Mouse (Mus musculus): ENCODE data around the gene Zfp57. TPM values are rescaled to one million over a fixed set of nuclear protein-coding genes. Genes with fewer than 3 reads are reported as not detected.

The Zfp57 gene
- not detected in 2 replicates for polyA plus RNA-seq (2012; ENCODE audit: insufficient read depth, insufficient read length, low replicate concordance, missing spikeins)

GRCm38 (mm10) chr17:37000863-37001262 is at the start of gene Zfp57:
Gene Zfp57, plus strand, starts transcription at chr17:37001163.
- Histone ChIP-seq H3K4me1 (ENCODE audit: control insufficient read depth, insufficient read depth, low read length) (peaks cover 8% of the 10 kb centered on the region), H3K27ac (ENCODE audit: insufficient read depth, low read depth, low read length) (no peak within 1 kb of the TSS), H3K4me3 (ENCODE audit: insufficient read depth, low read depth, low read length) (no peak within 1 kb of the TSS)
- TF ChIP-seq CTCF (IDR thresholded peaks at IDR 0.05; ENCODE audit: insufficient read depth, low read depth, low read length) (no peak), POLR2A (IDR thresholded peaks at IDR 0.05; ENCODE audit: insufficient read depth, low read depth, low read length) (no peak)
- 98% methylated on average over 7 of the region's 7 CpGs for WGBS

- Histone ChIP-seq H3K4me3 (ENCODE audit: insufficient read depth, low read depth, low read length) (no peak overlapping the region), H3K4me1 (ENCODE audit: control insufficient read depth, insufficient read depth, low read length) (peaks cover 7% of the 10 kb centered on the region; the same call in 1 of the 2 replicates), H3K27ac (ENCODE audit: insufficient read depth, low read depth, low read length) (no peak overlapping the region)
- WGBS = 92% methylated on average over 2 of the region's 2 CpGs
- no peak for TF ChIP-seq POLR2A (IDR thresholded peaks at IDR 0.05; ENCODE audit: insufficient read depth, low read depth, low read length)
- no peak for TF ChIP-seq CTCF (IDR thresholded peaks at IDR 0.05; ENCODE audit: insufficient read depth, low read depth, low read length)
Measured at GRCm38 (mm10) chr17:36952631-36953030, 48.3 kb upstream of the Zfp57 start.

- Histone ChIP-seq H3K4me3 (ENCODE audit: insufficient read depth, low read depth, low read length) (no peak overlapping the region), H3K27ac (ENCODE audit: insufficient read depth, low read depth, low read length) (no peak overlapping the region), H3K4me1 (ENCODE audit: control insufficient read depth, insufficient read depth, low read length) (peaks cover 7% of the 10 kb centered on the region; the same call in 1 of the 2 replicates)
- no peak for TF ChIP-seq POLR2A (IDR thresholded peaks at IDR 0.05; ENCODE audit: insufficient read depth, low read depth, low read length)
- no peak for TF ChIP-seq CTCF (IDR thresholded peaks at IDR 0.05; ENCODE audit: insufficient read depth, low read depth, low read length)
- 100% methylated on average over 1 of the region's 1 CpGs for WGBS
Measured at GRCm38 (mm10) chr17:36953062-36953461, 47.9 kb upstream of the Zfp57 start.

DNA sequence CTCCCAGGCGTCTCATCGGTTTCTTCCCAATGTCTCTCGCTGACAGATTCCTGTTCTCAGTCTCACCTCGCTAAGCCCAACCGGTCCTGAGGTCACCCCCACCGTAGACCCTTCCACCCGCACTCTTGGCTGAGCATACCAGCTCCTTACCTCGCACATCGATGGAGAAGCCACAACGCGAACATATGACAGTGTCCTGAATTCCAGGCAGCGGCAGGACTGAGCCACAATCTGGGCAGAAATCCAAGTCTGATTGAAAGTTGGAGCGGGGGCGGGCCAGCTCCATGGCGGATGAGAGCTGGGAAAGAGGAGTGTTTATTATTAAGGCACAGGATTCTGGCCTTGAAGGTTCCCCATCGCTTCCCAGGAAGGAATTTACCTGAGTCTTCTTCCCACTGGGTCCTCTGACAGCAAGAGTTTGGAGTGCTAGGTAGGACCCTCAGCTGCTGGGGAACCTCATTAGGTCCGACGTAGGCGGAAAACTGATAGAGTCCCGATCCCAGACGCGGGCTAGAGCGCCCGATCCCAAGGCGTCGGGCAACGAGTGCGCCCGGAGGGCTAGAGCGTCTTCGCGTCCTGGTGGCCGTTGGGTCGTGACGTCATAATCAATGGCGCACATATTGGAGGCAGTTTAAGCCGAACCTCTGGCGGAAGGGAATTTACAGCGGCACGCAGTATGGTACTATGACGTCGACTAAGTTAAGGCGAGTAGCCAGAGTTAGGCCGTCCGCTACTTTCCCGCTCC is 42.8 kb upstream of the Zfp57 start, which contains the start of the genes Znrd1 and Znrd1as:
Gene Znrd1, minus strand, starts transcription at position 561 of the 745 bp plus-strand sequence.
Gene Znrd1as, plus strand, starts transcription at position 594 of the 745 bp plus-strand sequence.
- peaks cover 4% of the 10 kb centered on the region; the same call in 1 of the 2 replicates for H3K4me1 ChIP-seq (ENCODE audit: control insufficient read depth, insufficient read depth, low read length)
- WGBS = under 1% methylated on average over 46 of the region's 46 CpGs
- peak within 1 kb of the TSS; percentile 79 for H3K27ac ChIP-seq (ENCODE audit: insufficient read depth, low read depth, low read length)
- H3K4me3 ChIP-seq (ENCODE audit: insufficient read depth, low read depth, low read length) = peak within 1 kb of the TSS; percentile 88
- TF ChIP-seq CTCF (IDR thresholded peaks at IDR 0.05; ENCODE audit: insufficient read depth, low read depth, low read length) (no peak), POLR2A (IDR thresholded peaks at IDR 0.05; ENCODE audit: insufficient read depth, low read depth, low read length) (no peak; the same call in 1 of the 2 replicates)

DNA sequence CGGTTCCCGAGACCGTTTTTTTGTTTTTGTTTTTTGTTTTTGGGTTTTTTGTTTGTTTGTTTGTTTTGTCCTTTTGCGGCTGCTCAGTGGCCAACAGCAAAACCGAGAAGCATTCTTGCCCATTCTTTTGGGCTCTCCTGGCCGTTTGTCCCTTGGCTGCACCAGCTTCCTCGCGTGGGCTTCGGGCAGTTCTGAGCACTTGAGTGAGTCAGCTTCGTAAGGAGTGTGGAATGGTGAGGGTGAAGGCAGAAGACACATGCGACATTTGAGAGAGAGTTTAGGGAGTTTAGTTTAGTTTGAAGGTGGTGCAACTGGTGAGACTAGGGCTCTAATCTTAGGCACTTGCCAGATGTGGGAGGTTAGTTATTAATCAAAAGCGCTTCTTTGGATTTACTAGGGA is 42.1 kb upstream of the Zfp57 start:
- peaks cover 4% of the 10 kb centered on the region; the same call in 1 of the 2 replicates for H3K4me1 ChIP-seq (ENCODE audit: control insufficient read depth, insufficient read depth, low read length)
- peak overlapping the region; percentile 88 for H3K4me3 ChIP-seq (ENCODE audit: insufficient read depth, low read depth, low read length)
- 6% methylated on average over 12 of the region's 12 CpGs for WGBS
- no peak for TF ChIP-seq POLR2A (IDR thresholded peaks at IDR 0.05; ENCODE audit: insufficient read depth, low read depth, low read length)
- no peak for TF ChIP-seq CTCF (IDR thresholded peaks at IDR 0.05; ENCODE audit: insufficient read depth, low read depth, low read length)
- H3K27ac ChIP-seq (ENCODE audit: insufficient read depth, low read depth, low read length) = 0 out of 2 replicates have a peak overlapping the region, but pooled peaks have one; percentile 37

DNA sequence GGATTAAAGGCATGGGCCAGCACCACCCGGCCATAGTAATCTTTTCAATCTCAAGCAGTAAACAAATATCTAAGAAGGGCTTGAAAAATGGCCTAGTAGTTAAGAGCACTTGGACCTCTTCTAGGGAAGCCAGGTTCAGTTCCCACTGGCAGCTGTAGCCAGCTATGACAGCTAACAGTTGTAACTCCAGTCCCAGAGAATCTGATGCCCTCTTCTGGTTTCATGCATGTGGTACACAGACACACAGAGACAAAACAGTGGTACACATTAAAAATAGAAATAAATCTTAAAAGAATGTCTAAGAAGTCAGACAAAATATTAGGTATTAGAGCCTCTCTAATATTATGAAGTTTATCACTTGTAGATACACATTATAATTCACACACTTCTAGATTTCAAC is 39.8 kb upstream of the Zfp57 start:
- no peak overlapping the region for H3K4me3 ChIP-seq (ENCODE audit: insufficient read depth, low read depth, low read length)
- peaks cover 4% of the 10 kb centered on the region; the same call in 1 of the 2 replicates for H3K4me1 ChIP-seq (ENCODE audit: control insufficient read depth, insufficient read depth, low read length)
- TF ChIP-seq CTCF (IDR thresholded peaks at IDR 0.05; ENCODE audit: insufficient read depth, low read depth, low read length) (no peak), POLR2A (IDR thresholded peaks at IDR 0.05; ENCODE audit: insufficient read depth, low read depth, low read length) (no peak)
- no peak overlapping the region for H3K27ac ChIP-seq (ENCODE audit: insufficient read depth, low read depth, low read length)
- 76% methylated on average over 1 of the region's 1 CpGs for WGBS

DNA sequence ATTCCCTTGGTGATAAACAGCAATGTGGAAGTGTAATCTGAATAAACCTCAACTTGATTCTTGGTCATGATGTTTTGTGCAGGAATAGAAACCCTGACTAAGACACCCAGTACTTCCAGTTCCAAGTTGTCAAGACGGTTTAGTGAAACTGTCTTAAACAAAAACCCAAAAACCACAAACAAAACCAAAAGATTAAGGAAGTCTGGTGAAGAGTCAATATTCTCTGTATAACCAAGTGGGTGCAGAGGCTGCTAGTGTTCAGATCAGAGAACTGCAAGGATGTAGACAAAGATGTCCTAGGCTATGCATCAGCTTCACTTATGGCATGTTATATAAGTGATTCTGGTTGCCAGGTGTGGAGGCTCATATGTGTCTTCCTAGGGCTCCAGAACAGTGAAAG is 34.1 kb upstream of the Zfp57 start:
- 79% methylated on average over 1 of the region's 1 CpGs for WGBS
- H3K27ac ChIP-seq (ENCODE audit: insufficient read depth, low read depth, low read length) = no peak overlapping the region

DNA sequence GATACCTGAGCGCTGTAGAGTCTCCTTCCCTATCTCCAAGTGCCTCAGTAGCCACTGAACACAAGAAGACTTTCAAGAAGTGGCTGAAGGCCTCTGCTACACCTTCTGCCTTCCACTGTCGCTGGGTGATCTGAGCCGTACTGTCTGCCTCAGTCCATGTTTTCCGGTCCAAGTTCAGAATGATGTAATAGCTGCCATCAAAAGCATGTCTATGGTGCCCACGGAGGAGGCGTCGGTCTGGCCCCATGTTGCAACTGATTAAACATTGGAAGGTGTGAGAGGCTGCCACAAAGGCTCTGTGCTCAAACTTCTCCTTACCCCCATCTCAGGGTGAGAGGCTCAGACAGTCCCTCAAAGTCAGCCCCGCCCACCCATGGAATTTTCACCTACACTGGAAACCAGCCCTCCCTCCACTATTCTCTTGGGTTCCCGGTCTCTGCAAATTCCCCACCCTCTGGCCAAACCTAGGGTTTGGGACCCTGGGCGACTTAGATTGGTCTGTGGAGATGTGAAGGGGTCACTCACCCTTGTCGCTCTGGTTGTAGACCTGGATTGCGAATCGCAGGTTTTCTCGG is 30.6 kb upstream of the Zfp57 start:
- Histone ChIP-seq H3K4me3 (ENCODE audit: insufficient read depth, low read depth, low read length) (no peak overlapping the region), H3K4me1 (ENCODE audit: control insufficient read depth, insufficient read depth, low read length) (no peaks in the 10 kb centered on the region), H3K27ac (ENCODE audit: insufficient read depth, low read depth, low read length) (no peak overlapping the region)
- 85% methylated on average over 14 of the region's 14 CpGs for whole genome bisulfite sequencing
- TF ChIP-seq POLR2A (IDR thresholded peaks at IDR 0.05; ENCODE audit: insufficient read depth, low read depth, low read length) = no peak
- TF ChIP-seq CTCF (IDR thresholded peaks at IDR 0.05; ENCODE audit: insufficient read depth, low read depth, low read length) = no peak

More for the DNA sequence above, 34.1 kb upstream of the Zfp57 start:
- Histone ChIP-seq H3K4me1 (ENCODE audit: control insufficient read depth, insufficient read depth, low read length) (no peaks in the 10 kb centered on the region), H3K4me3 (ENCODE audit: insufficient read depth, low read depth, low read length) (no peak overlapping the region)
- TF ChIP-seq CTCF (IDR thresholded peaks at IDR 0.05; ENCODE audit: insufficient read depth, low read depth, low read length) (no peak), POLR2A (IDR thresholded peaks at IDR 0.05; ENCODE audit: insufficient read depth, low read depth, low read length) (no peak)
